Mouse (Mus musculus): ENCODE measurements around the gene Rnaseh2a.

Rnaseh2a gene

DNA sequence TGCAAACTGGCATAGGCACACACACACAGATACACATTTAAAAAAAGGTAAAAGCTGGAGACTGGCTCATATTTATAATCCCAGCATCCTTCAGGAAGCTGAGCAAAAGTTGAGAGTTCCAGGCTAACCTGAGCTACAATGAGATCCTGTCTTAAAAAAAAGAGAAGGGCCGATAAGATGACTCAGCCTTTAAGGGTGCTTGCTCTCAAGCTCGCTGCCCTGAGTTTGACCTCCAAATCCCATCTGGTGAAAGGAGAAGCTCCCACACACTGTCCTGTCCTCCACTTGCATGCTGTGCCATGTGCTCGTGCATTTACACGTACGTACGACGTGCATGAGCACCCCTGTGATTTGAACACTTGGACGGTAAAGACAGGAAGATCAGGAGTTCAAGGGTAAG, 62.1 kb downstream of the Rnaseh2a start:
- DNase-seq (ENCODE audit: extremely low read depth, low read depth, low spot score) = no peak

DNA sequence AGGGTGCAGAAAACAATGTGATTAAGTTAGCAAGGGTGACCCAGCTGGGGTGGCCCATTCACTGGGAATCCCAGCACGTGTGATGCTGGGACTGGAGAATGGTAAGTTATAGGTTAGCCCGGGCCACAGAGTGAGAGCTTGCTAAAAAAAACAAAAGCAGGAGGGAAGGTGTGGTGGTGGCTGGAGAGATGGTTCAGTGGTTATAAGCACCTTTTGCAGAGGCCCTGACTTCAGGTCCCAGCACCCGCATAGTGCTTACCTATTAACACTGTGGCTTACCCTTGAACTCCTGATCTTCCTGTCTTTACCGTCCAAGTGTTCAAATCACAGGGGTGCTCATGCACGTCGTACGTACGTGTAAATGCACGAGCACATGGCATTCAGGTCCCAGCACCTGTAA, 62.5 kb downstream of the Rnaseh2a start:
- DNase-seq (ENCODE audit: extremely low read depth, low read depth, low spot score) = no peak

All from fat pad, adult 2 months (tissue).